Mouse (Mus musculus): ENCODE results near the gene Map3k11.

GRCm38 (mm10) chr19:5666386-5666785 is 22.2 kb upstream of the Map3k11 start:
- TF ChIP-seq CTCF (conservative IDR thresholded peaks at IDR 0.05; ENCODE audit: insufficient read depth, insufficient read length, low read depth, low read length) (no peak), POLR2A (IDR thresholded peaks at IDR 0.05; ENCODE audit: low read depth, low read length) (no peak)
